In genomic region chr4:140617391-140618385, GRCm38 (mm10) we compare ENCODE assay signal across 8 mouse cellular contexts. TPM values are rescaled to one million over a fixed set of nuclear protein-coding genes. Genes with fewer than 3 reads are reported as not detected.
A peak's percentile ranks its signal among the peaks of the same experiment; 100 is the strongest.
DNase-seq lines count a peak whose midpoint lies in the region; ATAC-seq lines count a peak whose summit lies in the region.

No protein-coding gene starts in this region.

- H3K4me3 ChIP-seq in embryonic facial prominence, embryonic 13.5 days = no peak overlapping the region
- no peak overlapping the region for H3K4me3 ChIP-seq in limb, embryonic 11.5 days (ENCODE audit: low read depth, low read length)
- H3K4me3 ChIP-seq in midbrain, embryonic 16.5 days (ENCODE audit: low read depth, low read length) = no peak overlapping the region

- no peak overlapping the region for H3K4me2 ChIP-seq in embryonic facial prominence, embryonic 13.5 days
- no peak overlapping the region for H3K4me2 ChIP-seq in limb, embryonic 11.5 days (ENCODE audit: low read depth, severe bottlenecking)
- H3K4me2 ChIP-seq in midbrain, embryonic 16.5 days (ENCODE audit: low read length) = no peak overlapping the region

- H3K4me1 ChIP-seq in embryonic facial prominence, embryonic 13.5 days = peaks cover 20% of the 10 kb centered on the region
- peaks cover 9% of the 10 kb centered on the region for H3K4me1 ChIP-seq in limb, embryonic 11.5 days (ENCODE audit: control insufficient read depth, insufficient read depth, low read length)
- no peaks in the 10 kb centered on the region for H3K4me1 ChIP-seq in midbrain, embryonic 16.5 days (ENCODE audit: control insufficient read depth, insufficient read depth, low read length)

- H3K27me3 ChIP-seq in embryonic facial prominence, embryonic 13.5 days = no peaks in the 10 kb centered on the region
- H3K27me3 ChIP-seq in limb, embryonic 11.5 days (ENCODE audit: control insufficient read depth, insufficient read depth, low read length) = no peaks in the 10 kb centered on the region
- H3K27me3 ChIP-seq in midbrain, embryonic 16.5 days (ENCODE audit: control insufficient read depth, insufficient read depth, low read depth, low read length) = no peaks in the 10 kb centered on the region

- peak; percentile 24 to 27 for DNase-seq in right cerebral cortex, adult 2 months (ENCODE audit: low spot score in 2 of 2)
- DNase-seq in right cerebral cortex, postnatal 4 days = no peak
- peak; percentile 46 to 60 for DNase-seq in heart, postnatal 36 days
- DNase-seq in limb, embryonic 11.5 days (ENCODE audit: low spot score) = peak; percentile 69
- DNase-seq in spleen, postnatal 10 days (ENCODE audit: low spot score in 2 of 2) = no peak
- no peak for DNase-seq in layer of hippocampus, postnatal 25 days (ENCODE audit: extremely low spot score in 1 of 2, low spot score in 1 of 2)

- peaks cover 31% of the 10 kb centered on the region for H3K36me3 ChIP-seq in embryonic facial prominence, embryonic 13.5 days
- H3K36me3 ChIP-seq in limb, embryonic 11.5 days (ENCODE audit: control insufficient read depth, insufficient read depth, low read length) = no peaks in the 10 kb centered on the region; the same call in 1 of the 2 replicates
- peaks cover 5% of the 10 kb centered on the region; the same call in 1 of the 2 replicates for H3K36me3 ChIP-seq in midbrain, embryonic 16.5 days (ENCODE audit: control insufficient read depth, insufficient read depth, low read length)

- ATAC-seq in embryonic facial prominence, embryonic 13.5 days (ENCODE audit: insufficient number of reproducible peaks, insufficient read depth, low FRiP score, low TSS enrichment, low read depth) = peak; percentile 49; the same call in 1 of the 2 replicates
- ATAC-seq in limb, embryonic 11.5 days (ENCODE audit: insufficient number of reproducible peaks, low FRiP score, low TSS enrichment, low read depth) = no peak
- ATAC-seq in midbrain, embryonic 16.5 days = no peak

- intact Hi-C loops in heart, postnatal 36 days (cut with DNase I) = loop anchor here (2.0 to 5.0 kb wide), 4 partner anchors 25 to 60 kb away; no protein-coding TSS in a partner anchor

- 67% methylated on average over 16 of the region's 16 CpGs for WGBS in embryonic facial prominence, embryonic 13.5 days
- WGBS in limb, embryonic 11.5 days = 68% methylated on average over 16 of the region's 16 CpGs
- WGBS in midbrain, embryonic 16.5 days = 65% methylated on average over 16 of the region's 16 CpGs

- no peaks in the 10 kb centered on the region for H3K9me3 ChIP-seq in embryonic facial prominence, embryonic 13.5 days
- H3K9me3 ChIP-seq in limb, embryonic 11.5 days (ENCODE audit: control insufficient read depth, low read length) = no peaks in the 10 kb centered on the region
- no peaks in the 10 kb centered on the region for H3K9me3 ChIP-seq in midbrain, embryonic 16.5 days (replicated peaks; ENCODE audit: control insufficient read depth, low read length, poor library complexity, severe bottlenecking)

- no peak overlapping the region for H3K9ac ChIP-seq in embryonic facial prominence, embryonic 13.5 days
- no peak overlapping the region; the same call in 1 of the 2 replicates for H3K9ac ChIP-seq in limb, embryonic 11.5 days (ENCODE audit: low read length)
- H3K9ac ChIP-seq in midbrain, embryonic 16.5 days (ENCODE audit: low read depth, low read length) = peak overlapping the region; percentile 5; the same call in 1 of the 2 replicates

- H3K27ac ChIP-seq in embryonic facial prominence, embryonic 13.5 days = 0 out of 2 replicates have a peak overlapping the region, but pooled peaks have one; percentile 39
- H3K27ac ChIP-seq in limb, embryonic 11.5 days (replicated peaks; ENCODE audit: low read depth, low read length) = 0 out of 2 replicates have a peak overlapping the region, but pooled peaks have one; percentile 5
- no peak overlapping the region for H3K27ac ChIP-seq in midbrain, embryonic 16.5 days (ENCODE audit: low read length)

RNA-seq across cellular contexts. Expression of gene Arhgef10l, which starts 48.1 kb away (rescaled TPM):
- polyA plus RNA-seq in embryonic facial prominence, embryonic 13.5 days (2015; fragmentation: Nextera tagmentation; extraction: Ambion mirVana) = 11.5 and 11.6 TPM in 2 replicates
- total RNA-seq in heart, postnatal 36 days (2021) = 10 to 100 TPM; 62.5 to 65.0 TPM
- 11.8 and 12.8 TPM in 2 replicates for polyA plus RNA-seq in limb, embryonic 11.5 days (2014; fragmentation: Nextera tagmentation; extraction: Ambion mirVana)
- polyA plus RNA-seq in midbrain, embryonic 16.5 days (2015; fragmentation: Nextera tagmentation; extraction: Ambion mirVana) = 24.5 and 27.8 TPM in 2 replicates
- total RNA-seq in layer of hippocampus, postnatal 25 days (2021) = 10 to 100 TPM; 43.4 to 46.6 TPM

Comparison
In these comparisons a context has a peak if more than half of its experiments do, and no peak if none do; other contexts are left out.
1. DNase-seq: peak in right cerebral cortex, adult 2 months (2 of 2), heart, postnatal 36 days (2 of 2) and limb, embryonic 11.5 days (single experiment); none in right cerebral cortex, postnatal 4 days (single experiment), spleen, postnatal 10 days (0 of 2) and layer of hippocampus, postnatal 25 days (0 of 2).